Mouse (Mus musculus): Measurements from ENCODE around the gene Pirt.

Pirt gene

GRCm38 (mm10) chr11:66911811-66912210 lies at the start of gene Pirt:
TSS of gene Pirt (plus strand) at chr11:66911981.
- no peak for TF ChIP-seq GATA4 (IDR thresholded peaks at IDR 0.05; ENCODE audit: insufficient replicate concordance, low read length)

DNA sequence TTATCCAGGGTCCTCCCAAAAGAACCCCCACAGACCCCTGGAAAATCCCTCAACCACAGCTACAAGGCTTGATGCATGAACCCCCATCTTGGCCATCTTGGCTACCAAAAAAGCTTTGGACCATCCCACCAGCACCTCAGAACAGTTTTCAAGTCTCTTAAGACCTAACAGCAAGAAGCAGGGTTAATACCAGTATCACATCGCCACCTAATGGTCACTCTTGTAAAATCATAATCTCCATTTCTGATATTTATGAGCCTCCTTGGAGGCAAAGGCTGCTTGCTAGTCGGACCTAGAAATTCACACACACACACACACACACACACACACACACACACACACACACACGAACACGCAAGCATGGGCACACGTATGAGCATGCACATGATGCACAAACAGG lies 40.1 kb upstream of the Pirt start:
- no peak for TF ChIP-seq GATA4 (IDR thresholded peaks at IDR 0.05; ENCODE audit: insufficient replicate concordance, low read length)

- no peak for TF ChIP-seq GATA4 (IDR thresholded peaks at IDR 0.05; ENCODE audit: insufficient replicate concordance, low read length)
Observed at GRCm38 (mm10) chr11:66872773-66873470, 38.9 kb upstream of the Pirt start.

GRCm38 (mm10) chr11:66881291-66881690 lies 30.5 kb upstream of the Pirt start:
- no peak for TF ChIP-seq GATA4 (IDR thresholded peaks at IDR 0.05; ENCODE audit: insufficient replicate concordance, low read length)

DNA sequence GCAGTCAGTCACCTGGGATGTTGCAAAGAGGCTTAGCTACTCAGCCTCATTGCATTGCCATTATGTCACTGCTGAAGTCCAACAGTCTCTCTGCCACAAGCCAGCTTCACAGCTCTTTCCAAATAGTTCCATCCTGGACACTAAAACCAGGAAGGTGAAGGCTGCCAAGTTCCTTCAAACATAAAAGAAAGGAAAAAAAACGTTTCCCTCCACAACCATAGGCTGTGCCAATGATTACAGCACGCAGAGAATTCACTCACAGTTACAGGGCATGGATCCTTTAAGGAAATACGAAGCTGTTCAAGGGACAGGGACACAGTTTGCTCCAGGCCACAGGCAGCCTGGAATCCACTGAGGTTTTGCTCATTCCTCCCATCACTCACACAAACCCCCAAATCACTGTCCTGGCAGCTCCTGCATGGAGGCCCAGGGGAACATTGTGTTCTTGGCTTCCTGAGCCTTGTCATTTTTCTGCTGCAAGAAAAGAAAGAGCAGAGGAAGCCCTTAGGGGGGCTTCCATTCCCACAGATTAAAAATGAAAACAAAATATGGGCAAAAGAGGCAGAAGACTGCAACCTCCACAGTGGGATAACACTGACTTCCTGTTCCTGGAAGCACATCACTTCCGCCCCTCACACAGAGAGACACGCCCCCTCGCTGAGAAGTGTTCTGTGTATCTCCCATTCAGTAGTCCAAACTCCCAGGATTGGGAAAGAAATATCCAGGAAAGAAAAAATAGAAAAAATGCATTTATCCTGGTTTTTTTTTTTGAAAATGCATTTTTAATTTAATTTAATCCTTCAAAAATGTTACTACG lies 29.3 kb upstream of the Pirt start:
- no peak for TF ChIP-seq GATA4 (IDR thresholded peaks at IDR 0.05; ENCODE audit: insufficient replicate concordance, low read length)

DNA sequence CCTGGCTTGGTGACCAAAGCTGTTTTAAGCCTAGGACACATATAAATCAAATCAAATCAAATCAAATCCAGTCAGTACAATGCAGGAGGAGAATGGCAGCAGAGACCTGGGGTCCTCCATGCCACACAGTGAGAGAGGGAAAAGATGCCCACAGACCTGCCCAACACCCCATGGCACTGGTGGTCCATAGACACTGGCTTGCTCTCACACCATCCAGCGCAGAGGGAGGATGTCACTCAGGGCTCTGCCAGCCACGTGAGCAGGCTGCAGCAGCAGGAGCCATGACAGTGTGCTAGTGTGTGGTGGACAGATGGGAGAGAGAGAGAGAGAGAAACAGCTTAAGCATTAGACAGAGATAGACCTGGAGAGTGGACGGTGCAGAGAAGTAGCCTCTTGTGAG lies 19.2 kb upstream of the Pirt start:
- no peak for TF ChIP-seq GATA4 (IDR thresholded peaks at IDR 0.05; ENCODE audit: insufficient replicate concordance, low read length)

GRCm38 (mm10) chr11:66898747-66899146 lies 13.0 kb upstream of the Pirt start:
- no peak for TF ChIP-seq GATA4 (IDR thresholded peaks at IDR 0.05; ENCODE audit: insufficient replicate concordance, low read length)

- TF ChIP-seq GATA4 (IDR thresholded peaks at IDR 0.05; ENCODE audit: insufficient replicate concordance, low read length): no peak
Observed at GRCm38 (mm10) chr11:66899426-66899825, 12.4 kb upstream of the Pirt start.

DNA sequence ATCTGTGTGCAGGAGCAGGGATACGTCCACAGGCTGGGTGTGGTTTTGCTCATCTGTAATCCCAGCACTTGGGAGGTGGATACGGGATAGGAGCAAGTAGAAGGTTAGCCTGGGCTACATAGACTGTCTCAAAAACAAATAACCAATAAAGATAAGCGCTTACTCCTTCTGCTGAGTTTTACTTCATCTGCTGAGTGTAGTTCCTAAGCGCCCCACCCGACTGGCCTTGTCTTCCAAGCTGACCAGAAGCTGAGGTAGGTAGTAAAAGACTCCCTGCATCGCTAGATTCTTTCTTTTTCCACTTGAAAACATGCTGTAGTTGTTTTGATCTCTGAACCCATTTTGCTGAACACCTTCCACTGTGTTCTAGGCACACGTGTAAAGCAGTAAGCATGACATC lies 9.0 kb upstream of the Pirt start:
- no peak for TF ChIP-seq GATA4 (IDR thresholded peaks at IDR 0.05; ENCODE audit: insufficient replicate concordance, low read length)

- TF ChIP-seq GATA4 (IDR thresholded peaks at IDR 0.05; ENCODE audit: insufficient replicate concordance, low read length): no peak
Observed at GRCm38 (mm10) chr11:66905617-66906384, 6.0 kb upstream of the Pirt start.

GRCm38 (mm10) chr11:66912531-66913458 lies 1.0 kb downstream of the Pirt start:
- no peak for TF ChIP-seq GATA4 (IDR thresholded peaks at IDR 0.05; ENCODE audit: insufficient replicate concordance, low read length)

GRCm38 (mm10) chr11:66914249-66914648 lies 2.5 kb downstream of the Pirt start:
- TF ChIP-seq GATA4 (IDR thresholded peaks at IDR 0.05; ENCODE audit: insufficient replicate concordance, low read length): no peak

GRCm38 (mm10) chr11:66920012-66920411 lies 8.2 kb downstream of the Pirt start:
- no peak for TF ChIP-seq GATA4 (IDR thresholded peaks at IDR 0.05; ENCODE audit: insufficient replicate concordance, low read length)

- no peak for TF ChIP-seq GATA4 (IDR thresholded peaks at IDR 0.05; ENCODE audit: insufficient replicate concordance, low read length)
Observed at GRCm38 (mm10) chr11:66924095-66924823, 12.5 kb downstream of the Pirt start.

Data from liver, adult (tissue).